Mouse (Mus musculus): ENCODE measurements around the gene Mxd1.
A peak's percentile ranks its signal among the peaks of the same experiment; 100 is the strongest.

Mxd1 gene

GRCm38 (mm10) chr6:86645551-86645950 lies 23.4 kb downstream of the Mxd1 start:
- no peak for DNase-seq

DNA sequence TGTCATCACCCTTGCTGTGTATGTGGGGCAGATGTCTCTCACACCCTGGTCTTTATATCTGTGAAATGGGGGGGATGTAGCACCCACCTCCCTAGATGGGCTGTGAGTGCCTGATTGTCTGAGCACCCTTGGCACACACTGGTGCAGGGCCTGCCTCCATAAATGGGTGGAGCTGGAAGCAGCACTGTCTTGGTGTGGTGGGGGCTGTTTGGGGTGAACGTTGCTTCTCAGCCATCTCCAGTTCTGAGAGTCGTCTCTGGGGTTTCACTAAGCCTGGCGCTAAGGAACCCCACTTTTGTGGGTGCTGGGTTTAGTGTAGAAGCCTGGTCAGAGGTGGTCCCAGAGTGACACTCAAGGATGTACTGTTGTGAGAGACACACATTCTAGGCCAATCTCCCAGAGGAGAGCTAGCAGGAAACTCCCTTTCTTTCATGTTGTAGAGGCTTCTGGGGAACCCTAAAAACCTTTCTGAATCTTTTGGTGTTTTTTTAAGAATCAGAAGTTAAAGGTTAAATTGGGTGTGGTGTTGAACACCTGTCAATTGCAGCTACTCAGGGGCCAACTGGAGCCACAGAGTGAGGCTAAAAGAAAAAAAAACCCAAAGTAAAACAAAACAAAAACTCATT lies 24.1 kb downstream of the Mxd1 start:
- DNase-seq = no peak

GRCm38 (mm10) chr6:86641716-86642115 lies 27.2 kb downstream of the Mxd1 start:
- no peak for DNase-seq

DNA sequence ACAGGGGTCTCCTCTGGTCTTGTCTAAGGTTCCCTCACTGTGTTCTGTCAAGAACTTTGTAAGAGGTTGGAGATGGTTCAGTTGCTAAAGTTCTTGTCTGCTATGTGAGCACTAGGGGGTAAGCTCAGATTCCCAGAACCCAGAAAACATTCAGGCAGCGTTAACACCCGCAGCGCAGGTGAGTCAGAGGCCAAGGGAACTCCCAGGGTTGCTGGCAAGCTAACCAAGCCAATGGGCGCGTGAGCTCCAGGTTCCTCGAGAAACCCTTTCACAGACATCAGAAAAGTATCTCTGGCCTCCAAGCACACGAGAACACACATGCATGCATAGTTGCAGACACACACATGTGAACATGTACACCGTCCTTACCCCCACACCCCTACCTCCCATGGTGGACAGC lies 28.2 kb downstream of the Mxd1 start:
- no peak for DNase-seq

DNA sequence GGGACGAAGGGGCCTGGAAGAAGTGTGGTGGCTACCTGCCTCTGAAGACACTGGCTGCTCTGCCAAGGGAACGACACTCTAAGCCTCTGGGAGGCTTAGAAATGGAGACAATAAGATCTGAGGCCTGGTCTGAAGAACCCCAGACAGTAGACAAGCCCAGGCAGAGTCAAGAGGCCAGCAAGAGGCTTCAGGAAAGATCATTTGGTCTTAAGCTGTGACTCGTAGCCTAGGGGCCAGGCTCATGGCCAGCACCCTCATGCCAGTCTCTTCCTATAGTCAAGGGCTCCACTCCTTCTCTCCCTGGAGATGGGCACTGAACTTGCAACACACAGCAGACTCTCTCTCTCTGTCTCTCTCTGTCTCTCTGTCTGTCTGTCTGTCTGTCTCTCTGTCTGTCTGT lies 28.8 kb downstream of the Mxd1 start:
- no peak for DNase-seq

- DNase-seq = no peak
These were observed 29.5 kb downstream of the Mxd1 start for GRCm38 (mm10) chr6:86639180-86640160.

DNA sequence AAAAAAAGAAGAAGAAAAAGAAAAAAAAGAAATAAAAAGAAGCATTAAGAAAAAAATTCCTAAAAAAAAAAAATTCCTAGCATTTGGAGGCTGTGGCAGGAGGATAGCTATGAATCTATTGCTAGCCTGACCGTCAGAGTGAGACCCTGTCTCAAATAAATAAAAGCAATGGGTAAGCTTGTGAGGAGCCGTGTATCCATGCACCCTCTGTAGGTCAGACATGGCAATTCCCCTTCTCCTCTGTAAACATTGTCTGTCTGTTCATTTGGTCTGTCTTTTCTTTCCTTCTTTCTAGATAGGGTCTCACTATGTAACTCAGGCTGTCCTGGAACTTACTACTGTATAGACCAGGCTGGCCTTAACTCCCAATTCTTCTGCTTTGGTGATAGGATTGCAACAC lies 30.5 kb downstream of the Mxd1 start:
- peak; percentile 25 to 32 for DNase-seq

DNA sequence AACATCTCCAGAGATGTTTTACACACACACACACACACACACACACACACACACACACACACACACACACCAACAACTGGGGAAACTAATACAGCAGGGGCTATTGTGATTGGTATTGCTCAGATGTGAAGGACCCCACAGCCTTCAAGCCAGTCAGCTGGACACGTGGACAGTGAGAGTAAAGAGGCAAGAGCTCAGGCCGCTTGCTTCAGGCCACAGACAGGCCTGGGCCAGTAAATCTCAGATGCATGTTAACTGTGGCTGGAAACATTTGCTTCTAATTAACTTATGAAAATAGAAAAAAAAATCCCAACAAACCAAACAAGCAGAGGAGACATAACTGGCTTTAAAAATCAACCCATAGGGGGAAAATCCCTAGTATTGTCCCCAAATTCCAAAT lies 31.1 kb downstream of the Mxd1 start:
- no peak for DNase-seq

GRCm38 (mm10) chr6:86637171-86637835 lies 31.7 kb downstream of the Mxd1 start:
- DNase-seq = no peak

DNA sequence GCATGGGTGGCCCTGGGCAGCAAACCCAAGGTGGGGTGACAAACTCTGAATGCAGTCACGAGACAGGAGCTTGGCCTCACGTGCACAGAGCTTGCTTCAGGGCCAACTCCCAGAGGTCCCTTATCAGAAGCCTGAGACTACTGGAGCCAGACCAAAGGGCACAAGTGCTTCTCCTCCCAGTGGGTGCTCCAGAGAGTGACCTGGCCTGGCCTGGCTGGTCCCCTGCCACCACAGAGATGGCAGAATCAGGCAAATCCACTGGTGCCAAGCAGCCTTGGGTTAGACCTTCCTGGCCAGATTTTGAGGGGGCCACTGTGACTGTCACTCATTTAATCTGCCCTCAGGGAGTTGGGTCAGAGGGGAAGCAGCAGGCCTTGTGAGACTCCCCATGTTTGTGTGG lies 32.5 kb downstream of the Mxd1 start:
- DNase-seq = no peak

GRCm38 (mm10) chr6:86630141-86630540 lies 38.8 kb downstream of the Mxd1 start:
- DNase-seq = no peak

DNA sequence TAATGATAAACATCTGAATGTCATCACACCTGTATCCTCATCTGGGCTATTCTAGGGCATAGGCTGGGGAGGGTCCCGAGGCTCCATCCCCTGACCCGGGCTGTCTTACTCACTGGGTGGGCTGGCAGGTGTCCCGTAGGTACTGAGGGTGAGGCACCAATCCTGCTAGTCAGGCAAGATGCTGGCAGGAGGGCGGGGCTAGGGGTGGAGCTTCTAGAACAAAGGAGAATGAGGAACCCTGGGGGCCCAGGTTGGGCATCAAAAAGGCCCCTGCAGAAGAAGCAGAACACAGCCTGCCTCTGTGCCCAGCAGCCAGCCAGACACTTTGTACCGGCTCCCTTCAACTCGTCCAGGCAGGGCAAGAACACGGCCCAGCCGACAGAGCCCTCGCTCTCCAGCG lies 41.0 kb downstream of the Mxd1 start, which contains the start of gene Asprv1:
TSS of gene Asprv1 (plus strand) at position 219 of the 400 bp plus-strand sequence.
- peak in 1 of 2 experiments; percentile 27 for DNase-seq

DNA sequence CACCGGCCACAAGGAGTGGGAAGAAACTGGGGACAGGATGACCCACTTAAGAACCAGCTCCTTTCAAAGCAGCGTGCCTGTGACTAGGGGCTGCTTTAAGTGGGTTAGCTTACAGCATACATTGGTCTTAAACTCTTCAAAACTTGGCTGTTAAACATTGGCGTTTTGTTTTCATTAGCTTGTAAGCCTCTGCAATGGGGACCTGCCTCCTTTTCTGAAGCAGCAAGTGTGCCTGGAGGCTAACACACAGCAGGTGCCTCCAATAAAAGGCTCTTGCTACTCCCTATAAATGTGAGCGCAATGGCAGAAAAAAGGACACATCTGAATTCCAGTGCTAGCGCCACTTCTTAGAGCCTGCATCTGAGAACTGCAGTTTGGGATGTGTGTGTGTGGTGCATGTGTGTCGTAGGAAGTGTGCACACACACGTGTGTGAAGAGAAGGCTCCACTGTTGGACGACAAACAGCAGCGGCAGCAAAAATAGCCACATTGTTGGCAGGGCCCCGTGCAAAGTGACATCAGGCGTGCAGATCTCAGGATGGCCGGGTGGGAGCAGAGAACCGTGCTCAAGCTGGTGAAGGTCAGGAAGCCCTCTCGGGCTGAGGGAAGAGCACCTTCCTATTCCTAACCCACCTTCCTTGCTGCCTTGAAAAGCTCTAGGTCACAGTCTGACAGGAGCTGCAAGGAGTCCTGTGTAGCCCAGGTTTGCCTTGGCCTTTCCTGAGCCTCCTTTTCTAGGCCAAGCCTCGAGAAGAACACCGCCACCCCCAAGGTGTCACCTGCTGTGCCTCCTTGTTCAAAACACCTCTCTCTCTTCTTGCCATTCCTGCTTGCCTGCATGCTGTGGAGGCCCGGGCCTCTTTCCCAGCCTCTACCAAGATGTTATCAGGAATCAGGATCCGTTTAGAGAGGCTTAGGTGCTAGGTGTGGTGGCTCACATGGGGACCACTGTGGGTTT lies 44.6 kb downstream of the Mxd1 start:
- peak; percentile 59 to 68 for DNase-seq

DNA sequence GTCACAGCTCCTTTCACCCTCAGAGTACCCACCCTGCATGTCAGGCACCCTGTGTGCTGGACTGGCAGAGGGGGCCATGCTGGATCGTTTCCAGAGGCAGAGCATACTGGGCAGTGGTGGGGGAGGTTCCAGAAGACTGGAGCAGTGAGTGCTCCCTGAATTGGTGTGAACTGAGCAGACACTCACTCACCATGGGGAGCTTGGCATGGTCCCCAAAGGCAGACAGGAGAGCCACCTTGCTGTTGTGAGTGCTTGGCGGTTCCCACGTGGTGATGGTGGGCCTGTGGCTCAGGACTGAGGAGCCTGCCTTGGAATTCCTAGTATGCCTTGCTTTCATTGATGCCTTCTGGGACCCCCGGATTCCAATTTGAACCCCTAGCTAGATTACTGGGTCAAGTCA lies 45.8 kb downstream of the Mxd1 start:
- DNase-seq = peak; percentile 21 to 57

- DNase-seq = no peak
These were observed 53.7 kb downstream of the Mxd1 start for GRCm38 (mm10) chr6:86615301-86615700.

- no peak for DNase-seq
These were observed 58.2 kb downstream of the Mxd1 start for GRCm38 (mm10) chr6:86610714-86611113.

DNA sequence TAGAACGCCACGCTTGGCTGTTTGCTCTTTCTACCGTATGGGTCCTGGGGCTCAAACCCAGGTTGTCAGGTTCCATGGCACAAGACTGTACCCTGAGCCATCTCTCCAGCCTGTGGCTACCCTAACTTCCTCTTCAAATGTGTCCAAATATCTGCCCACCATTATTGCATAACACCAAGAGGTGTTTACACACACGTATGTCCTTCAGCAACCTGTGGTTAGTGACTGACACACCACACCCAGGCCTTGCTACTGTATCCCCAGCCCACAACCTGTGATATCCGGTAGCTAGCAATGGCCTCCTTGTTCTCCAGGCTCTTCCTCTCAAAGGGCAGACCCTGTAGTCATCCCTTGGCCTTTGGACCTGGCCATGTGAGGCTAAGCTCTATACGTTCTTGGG lies 59.7 kb downstream of the Mxd1 start:
- no peak for DNase-seq

DNA sequence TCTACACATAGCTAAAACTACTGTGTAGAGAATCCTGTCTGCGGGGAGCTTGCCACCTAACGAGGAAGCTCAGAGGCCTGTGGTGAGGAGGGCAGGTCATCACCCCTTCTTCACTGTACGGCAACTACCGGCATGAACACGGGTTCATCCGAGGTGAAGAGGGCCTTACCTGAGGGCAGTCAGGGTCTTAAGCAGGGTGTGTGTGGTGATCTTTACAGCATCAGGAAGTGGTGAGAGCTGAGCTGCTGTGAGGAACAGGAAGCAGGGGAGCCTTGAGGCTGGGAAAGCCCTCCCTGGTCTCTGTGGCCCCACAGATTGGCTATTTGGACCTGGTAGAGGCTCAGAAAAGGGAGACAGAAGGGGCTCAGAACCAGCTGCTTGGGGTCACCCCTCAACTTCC lies 61.5 kb downstream of the Mxd1 start:
- no peak for DNase-seq

DNA sequence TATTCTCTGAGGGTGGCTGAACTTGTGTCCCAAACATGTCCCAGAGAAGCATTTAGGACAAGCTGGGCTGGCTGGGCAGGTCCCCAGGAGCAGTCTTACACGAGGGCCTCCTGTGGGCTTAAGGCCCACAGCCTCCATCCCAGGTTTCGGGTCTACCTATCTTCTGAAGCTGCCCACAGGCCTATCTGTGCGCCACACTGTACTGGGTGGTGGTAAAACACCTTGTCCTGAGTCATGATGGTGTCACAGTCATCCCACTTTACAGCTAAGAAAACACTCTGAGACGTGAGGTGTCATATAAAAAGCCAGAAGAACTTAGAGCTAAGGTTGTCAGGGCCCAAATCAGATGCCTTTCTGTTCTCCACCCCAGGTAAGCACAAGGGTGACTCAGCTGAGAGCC lies 62.7 kb downstream of the Mxd1 start:
- no peak for DNase-seq

- DNase-seq = no peak
These were observed 63.7 kb downstream of the Mxd1 start for GRCm38 (mm10) chr6:86605260-86605659.

DNA sequence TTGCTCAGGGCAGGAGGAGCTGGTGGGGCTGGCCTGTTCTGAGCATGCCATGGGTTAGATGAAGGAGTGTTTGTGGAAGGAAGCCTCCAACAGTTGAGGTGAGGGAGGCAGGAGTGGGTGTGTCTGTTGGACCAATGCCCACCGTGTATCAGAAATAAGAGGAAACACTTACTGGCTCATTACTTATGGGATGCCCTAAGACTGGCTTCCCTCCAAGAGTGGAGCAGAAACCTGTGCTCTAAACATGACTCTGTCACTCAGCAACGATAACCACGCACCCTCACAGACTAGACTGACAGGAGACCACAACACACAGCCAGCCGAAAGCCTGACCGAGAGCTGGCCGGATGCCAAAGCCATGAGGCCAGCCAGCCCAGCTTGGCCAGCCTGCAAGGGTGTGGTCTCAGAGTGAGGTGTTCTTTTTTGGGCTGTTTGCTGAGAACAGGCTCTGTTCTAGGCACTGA lies 69.0 kb downstream of the Mxd1 start:
- DNase-seq = peak; percentile 67 to 77

- peak; percentile 93 to 97 for DNase-seq
These were observed 69.8 kb downstream of the Mxd1 start for GRCm38 (mm10) chr6:86599197-86599596.
